Mouse (Mus musculus): ENCODE results near the gene C1qc. TPM values are rescaled to one million over a fixed set of nuclear protein-coding genes. Genes with fewer than 3 reads are reported as not detected.

The C1qc gene
- total and polyA plus RNA-seq, 2 experiments = 89.6 to 104 TPM

DNA sequence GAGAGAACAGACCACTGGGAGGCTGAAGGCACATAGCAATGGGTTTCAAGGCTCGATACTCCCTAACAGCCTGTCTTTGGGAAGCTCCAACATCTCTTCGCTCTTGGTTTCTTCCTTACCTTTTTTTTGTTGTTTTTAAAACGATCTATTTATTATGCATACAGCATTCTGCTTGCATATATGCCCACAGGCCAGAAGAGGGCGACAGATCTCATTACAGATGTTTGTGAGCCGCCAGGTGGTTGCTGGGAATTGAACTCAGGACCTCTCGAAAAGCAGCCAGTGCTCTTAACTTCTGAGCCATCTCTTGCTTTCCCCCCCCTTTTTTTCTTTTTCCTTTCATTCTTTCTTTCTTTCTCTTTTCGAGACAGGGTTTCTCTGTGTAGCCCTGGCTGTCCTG, 6.3 kb upstream of the C1qc start:
- DNase-seq (ENCODE audit: extremely low read depth, low read depth, low spot score) = no peak
- H3K27ac ChIP-seq (replicated peaks; ENCODE audit: insufficient read depth, low read depth, low read length) = no peak overlapping the region
- TF ChIP-seq POLR2A (IDR thresholded peaks at IDR 0.05; ENCODE audit: extremely low read depth, insufficient read depth, low read length) = no peak
- peak; percentile 20; the same call in 1 of the 2 replicates for TF ChIP-seq CTCF (IDR thresholded peaks at IDR 0.05; ENCODE audit: low read depth, low read length)
- 68% methylated on average over 7 of the region's 7 CpGs for WGBS
- H3K4me3 ChIP-seq (ENCODE audit: insufficient read depth, low read depth, low read length) = no peak overlapping the region
- H3K36me3 ChIP-seq (ENCODE audit: control insufficient read depth, insufficient read depth, low read length) = no peaks in the 10 kb centered on the region
- no peak overlapping the region for H3K9ac ChIP-seq (ENCODE audit: low read depth, low read length)
- H3K4me1 ChIP-seq (ENCODE audit: control insufficient read depth, insufficient read depth, low read length) = no peaks in the 10 kb centered on the region
- no peaks in the 10 kb centered on the region for H3K79me2 ChIP-seq (ENCODE audit: control insufficient read depth, insufficient read depth, low read length)
- H3K27me3 ChIP-seq (ENCODE audit: control insufficient read depth, insufficient read depth, low read length) = no peaks in the 10 kb centered on the region

DNA sequence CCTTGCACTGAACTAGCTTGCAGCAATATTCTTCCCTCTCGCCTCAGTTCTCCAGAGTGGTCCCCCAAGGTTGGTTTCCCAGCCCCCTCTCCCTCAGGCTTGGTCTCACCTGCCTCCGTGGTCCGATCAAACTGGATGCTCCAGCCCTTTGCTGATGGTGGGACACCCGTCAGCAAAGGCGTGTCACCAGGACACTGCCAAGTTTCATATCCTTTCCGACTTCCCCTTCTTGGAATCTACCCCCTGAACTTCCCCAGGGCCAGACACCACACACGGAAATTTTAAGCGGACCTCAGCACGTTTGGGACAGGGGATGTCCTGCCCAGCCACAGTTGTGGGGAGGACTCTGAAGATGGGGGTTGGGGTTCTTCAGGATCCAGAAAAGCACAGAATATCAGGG, 5.8 kb upstream of the C1qc start, which contains the start of gene C1qa:
TSS of gene C1qa (minus strand) at position 167 of the 400 bp plus-strand sequence.
- H3K27ac ChIP-seq (replicated peaks; ENCODE audit: insufficient read depth, low read depth, low read length) = peak within 1 kb of the TSS; percentile 46
- 68% methylated on average over 9 of the region's 9 CpGs for WGBS

DNA sequence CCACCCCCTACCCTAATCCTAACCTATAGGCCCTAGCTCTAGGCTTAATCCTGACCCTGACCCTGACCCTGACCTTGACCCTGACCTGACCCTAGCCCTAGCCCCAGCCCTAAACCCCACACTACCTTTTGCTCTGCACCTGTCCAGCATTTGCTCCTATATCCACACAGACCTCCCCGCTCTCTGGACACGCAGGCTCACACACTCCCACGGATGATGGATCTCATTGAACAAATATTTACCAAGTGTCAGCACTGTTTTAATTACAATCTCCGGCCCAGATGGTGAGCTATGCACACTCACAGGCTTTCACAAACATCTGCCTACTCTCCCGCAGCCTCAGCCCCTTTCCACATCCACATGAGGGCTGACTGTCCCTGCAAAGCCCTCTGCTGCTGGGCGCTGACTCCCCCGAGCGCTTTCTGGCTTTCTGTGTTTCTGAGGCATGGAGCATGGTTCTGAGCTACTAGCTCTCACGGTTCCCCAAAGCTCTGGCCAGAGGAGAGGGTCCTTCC, 5.3 kb upstream of the C1qc start:
- no peaks in the 10 kb centered on the region for H3K4me1 ChIP-seq (ENCODE audit: control insufficient read depth, insufficient read depth, low read length)
- no peaks in the 10 kb centered on the region for H3K79me2 ChIP-seq (ENCODE audit: control insufficient read depth, insufficient read depth, low read length)
- peak overlapping the region; percentile 46 for H3K27ac ChIP-seq (replicated peaks; ENCODE audit: insufficient read depth, low read depth, low read length)
- peak overlapping the region; percentile 35; the same call in 1 of the 2 replicates for H3K9ac ChIP-seq (ENCODE audit: low read depth, low read length)
- no peak for DNase-seq (ENCODE audit: extremely low read depth, low read depth, low spot score)
- TF ChIP-seq CTCF (IDR thresholded peaks at IDR 0.05; ENCODE audit: low read depth, low read length) (no peak), POLR2A (IDR thresholded peaks at IDR 0.05; ENCODE audit: extremely low read depth, insufficient read depth, low read length) (no peak)
- peak overlapping the region; percentile 40 for H3K4me3 ChIP-seq (ENCODE audit: insufficient read depth, low read depth, low read length)
- no peaks in the 10 kb centered on the region for H3K27me3 ChIP-seq (ENCODE audit: control insufficient read depth, insufficient read depth, low read length)
- H3K36me3 ChIP-seq (ENCODE audit: control insufficient read depth, insufficient read depth, low read length) = no peaks in the 10 kb centered on the region
- 41% methylated on average over 9 of the region's 9 CpGs for WGBS

More for the DNA sequence above, 5.8 kb upstream of the C1qc start, which contains the start of gene C1qa:
- peak within 1 kb of the TSS; percentile 41 for H3K4me3 ChIP-seq (ENCODE audit: insufficient read depth, low read depth, low read length)
- H3K9ac ChIP-seq (ENCODE audit: low read depth, low read length) = peak within 1 kb of the TSS; percentile 51
- no peaks in the 10 kb centered on the region for H3K4me1 ChIP-seq (ENCODE audit: control insufficient read depth, insufficient read depth, low read length)
- peak; percentile 45 for DNase-seq (ENCODE audit: extremely low read depth, low read depth, low spot score)
- H3K27me3 ChIP-seq (ENCODE audit: control insufficient read depth, insufficient read depth, low read length) = no peaks in the 10 kb centered on the region
- TF ChIP-seq CTCF (IDR thresholded peaks at IDR 0.05; ENCODE audit: low read depth, low read length) (no peak), POLR2A (IDR thresholded peaks at IDR 0.05; ENCODE audit: extremely low read depth, insufficient read depth, low read length) (no peak)
- no peaks in the 10 kb centered on the region for H3K36me3 ChIP-seq (ENCODE audit: control insufficient read depth, insufficient read depth, low read length)
- H3K79me2 ChIP-seq (ENCODE audit: control insufficient read depth, insufficient read depth, low read length) = no peaks in the 10 kb centered on the region

DNA sequence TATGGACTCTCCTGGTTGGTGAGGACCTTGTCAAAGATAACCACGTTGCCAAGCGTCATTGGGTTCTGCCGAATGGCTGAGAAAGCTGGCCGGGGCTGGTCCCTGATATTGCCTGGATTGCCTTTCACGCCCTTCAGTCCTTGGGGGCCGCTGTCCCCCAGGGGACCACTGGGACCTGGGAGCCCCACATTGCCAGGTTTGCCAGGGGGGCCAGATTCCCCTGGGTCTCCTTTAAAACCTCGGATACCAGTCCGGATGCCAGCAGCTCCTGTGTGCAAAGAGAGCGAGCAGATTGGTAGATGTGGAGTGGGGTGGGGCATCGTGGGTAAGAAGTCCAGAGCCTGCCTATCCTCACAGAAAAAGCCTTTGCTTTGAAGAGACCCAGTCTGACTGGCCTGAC, 3.6 kb upstream of the C1qc start:
- 32% methylated on average over 10 of the region's 10 CpGs for WGBS
- H3K27me3 ChIP-seq (ENCODE audit: control insufficient read depth, insufficient read depth, low read length) = no peaks in the 10 kb centered on the region
- peak overlapping the region; percentile 4 for H3K4me3 ChIP-seq (ENCODE audit: insufficient read depth, low read depth, low read length)
- no peaks in the 10 kb centered on the region for H3K79me2 ChIP-seq (ENCODE audit: control insufficient read depth, insufficient read depth, low read length)
- no peaks in the 10 kb centered on the region for H3K36me3 ChIP-seq (ENCODE audit: control insufficient read depth, insufficient read depth, low read length)
- no peak for TF ChIP-seq POLR2A (IDR thresholded peaks at IDR 0.05; ENCODE audit: extremely low read depth, insufficient read depth, low read length)
- no peak for TF ChIP-seq CTCF (IDR thresholded peaks at IDR 0.05; ENCODE audit: low read depth, low read length)
- no peak overlapping the region for H3K27ac ChIP-seq (replicated peaks; ENCODE audit: insufficient read depth, low read depth, low read length)
- no peak for DNase-seq (ENCODE audit: extremely low read depth, low read depth, low spot score)
- H3K9ac ChIP-seq (ENCODE audit: low read depth, low read length) = no peak overlapping the region
- H3K4me1 ChIP-seq (ENCODE audit: control insufficient read depth, insufficient read depth, low read length) = no peaks in the 10 kb centered on the region

DNA sequence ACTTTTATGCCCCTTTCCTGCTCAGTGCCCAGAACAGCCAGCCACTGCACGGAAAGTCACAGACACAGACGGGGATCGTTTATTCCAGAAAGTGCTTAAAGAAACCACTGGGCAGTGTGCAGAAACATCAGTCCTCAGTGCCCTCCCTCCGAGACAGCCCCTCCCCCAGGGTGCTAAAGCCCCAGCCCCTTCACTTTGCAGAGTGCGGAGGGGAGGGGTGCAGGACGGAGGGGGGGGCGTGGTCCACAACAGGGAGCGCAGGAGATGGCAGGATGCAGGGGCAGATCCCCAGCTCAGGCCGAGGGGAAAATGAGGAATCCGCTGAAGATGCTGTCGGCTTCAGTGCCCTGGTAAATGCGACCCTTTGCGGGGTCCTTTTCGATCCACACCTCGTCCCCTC, 3.0 kb upstream of the C1qc start:
- H3K79me2 ChIP-seq (ENCODE audit: control insufficient read depth, insufficient read depth, low read length) = no peaks in the 10 kb centered on the region
- TF ChIP-seq CTCF (IDR thresholded peaks at IDR 0.05; ENCODE audit: low read depth, low read length) (no peak), POLR2A (IDR thresholded peaks at IDR 0.05; ENCODE audit: extremely low read depth, insufficient read depth, low read length) (no peak)
- DNase-seq (ENCODE audit: extremely low read depth, low read depth, low spot score) = no peak
- no peak overlapping the region for H3K9ac ChIP-seq (ENCODE audit: low read depth, low read length)
- peak overlapping the region; percentile 34 for H3K4me3 ChIP-seq (ENCODE audit: insufficient read depth, low read depth, low read length)
- WGBS = 21% methylated on average over 15 of the region's 15 CpGs
- H3K4me1 ChIP-seq (ENCODE audit: control insufficient read depth, insufficient read depth, low read length) = no peaks in the 10 kb centered on the region
- no peaks in the 10 kb centered on the region for H3K27me3 ChIP-seq (ENCODE audit: control insufficient read depth, insufficient read depth, low read length)
- H3K27ac ChIP-seq (replicated peaks; ENCODE audit: insufficient read depth, low read depth, low read length) = no peak overlapping the region
- H3K36me3 ChIP-seq (ENCODE audit: control insufficient read depth, insufficient read depth, low read length) = no peaks in the 10 kb centered on the region

DNA sequence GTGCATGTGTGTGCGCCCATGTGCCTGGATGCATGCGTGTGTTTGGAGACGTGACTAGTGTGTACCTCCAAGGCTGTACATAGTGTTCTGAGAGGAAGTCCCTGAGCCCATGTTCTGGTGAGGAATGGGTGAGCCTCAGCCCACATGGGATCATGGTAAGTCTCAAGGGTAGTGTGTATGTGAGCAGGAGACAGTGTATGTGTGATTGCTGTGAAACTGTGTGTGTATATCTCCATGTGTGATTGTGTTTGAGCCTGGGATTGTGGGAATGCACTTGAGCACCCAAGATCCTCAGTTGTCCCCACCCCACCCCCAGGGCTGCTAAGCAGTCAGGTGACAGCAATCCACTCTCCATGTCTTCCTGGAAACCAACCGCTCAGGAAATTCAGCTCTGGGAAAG, 2.0 kb upstream of the C1qc start:
- no peaks in the 10 kb centered on the region for H3K4me1 ChIP-seq (ENCODE audit: control insufficient read depth, insufficient read depth, low read length)
- DNase-seq (ENCODE audit: extremely low read depth, low read depth, low spot score) = peak; percentile 8
- H3K9ac ChIP-seq (ENCODE audit: low read depth, low read length) = no peak overlapping the region
- H3K36me3 ChIP-seq (ENCODE audit: control insufficient read depth, insufficient read depth, low read length) = no peaks in the 10 kb centered on the region
- WGBS = 72% methylated on average over 4 of the region's 4 CpGs
- no peak overlapping the region for H3K27ac ChIP-seq (replicated peaks; ENCODE audit: insufficient read depth, low read depth, low read length)
- no peak overlapping the region for H3K4me3 ChIP-seq (ENCODE audit: insufficient read depth, low read depth, low read length)
- no peaks in the 10 kb centered on the region for H3K79me2 ChIP-seq (ENCODE audit: control insufficient read depth, insufficient read depth, low read length)
- TF ChIP-seq POLR2A (IDR thresholded peaks at IDR 0.05; ENCODE audit: extremely low read depth, insufficient read depth, low read length) (no peak), CTCF (IDR thresholded peaks at IDR 0.05; ENCODE audit: low read depth, low read length) (no peak)
- H3K27me3 ChIP-seq (ENCODE audit: control insufficient read depth, insufficient read depth, low read length) = no peaks in the 10 kb centered on the region

All from liver, adult 2 months (tissue).